Mouse (Mus musculus): Measurements from ENCODE around the gene Glipr1l2.

DNA sequence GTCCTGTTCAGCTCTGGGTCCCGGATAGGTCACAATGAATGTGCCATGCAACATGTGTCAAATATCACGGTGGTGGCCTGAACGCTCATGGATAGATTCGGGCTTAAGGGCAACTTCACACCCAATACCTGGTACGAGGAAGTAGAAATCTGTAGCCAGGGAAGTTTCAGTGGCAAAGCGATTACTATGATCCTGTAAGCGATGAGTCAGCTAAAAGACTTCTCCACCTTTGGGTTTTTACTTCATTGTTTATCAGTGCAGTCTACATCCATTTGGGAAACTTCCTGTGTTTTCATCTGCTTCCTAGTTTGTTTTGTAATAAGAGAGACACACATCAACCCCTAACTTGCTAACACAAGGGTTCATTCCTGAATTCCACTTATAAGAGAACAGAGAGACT, 27.2 kb downstream of the Glipr1l2 start:
- TF ChIP-seq CTCF (IDR thresholded peaks at IDR 0.05; ENCODE audit: borderline replicate concordance, insufficient read depth, low read depth, low read length) (no peak), POLR2A (IDR thresholded peaks at IDR 0.05; ENCODE audit: borderline replicate concordance, insufficient read depth, low read length) (no peak)

All from cerebellum, adult 2 months (tissue).